Mouse (Mus musculus): ENCODE data around the gene Lnpk. TPM values are rescaled to one million over a fixed set of nuclear protein-coding genes. Genes with fewer than 3 reads are reported as not detected.

The Lnpk gene
- polyA plus RNA-seq, 1 experiment from 2014 or later: 21.6 TPM

DNA sequence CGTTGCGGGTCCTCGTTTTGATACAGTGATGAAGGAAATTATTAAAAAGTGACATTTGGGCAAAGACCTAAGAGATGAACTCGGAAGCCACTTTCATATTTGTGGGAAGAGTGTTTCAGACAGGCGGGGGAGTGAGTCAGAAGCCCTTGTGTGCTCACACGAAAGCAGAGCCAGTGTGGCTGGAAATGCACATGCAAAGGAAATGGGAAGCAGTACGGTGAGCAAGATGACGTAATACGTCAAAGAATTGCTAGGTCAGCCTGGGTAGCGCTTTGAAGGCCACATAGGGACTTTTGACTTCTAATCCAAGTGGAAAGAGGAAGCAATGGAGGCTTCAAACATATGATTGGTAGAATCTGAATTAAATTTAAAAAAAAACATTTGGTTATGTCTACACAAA lies 96.6 kb downstream of the Lnpk start:
- H3K27ac ChIP-seq: no peak overlapping the region
- H3K4me2 ChIP-seq: no peak overlapping the region
- H3K4me3 ChIP-seq (replicated peaks): no peak overlapping the region
- H3K9me3 ChIP-seq (replicated peaks): no peaks in the 10 kb centered on the region
- no peaks in the 10 kb centered on the region for H3K36me3 ChIP-seq
- H3K27me3 ChIP-seq: no peaks in the 10 kb centered on the region
- H3K9ac ChIP-seq: no peak overlapping the region
- WGBS: 89% methylated on average over 10 of the region's 10 CpGs
- H3K4me1 ChIP-seq: no peaks in the 10 kb centered on the region
- no peak for ATAC-seq (replicated peaks; ENCODE audit: low FRiP score)

DNA sequence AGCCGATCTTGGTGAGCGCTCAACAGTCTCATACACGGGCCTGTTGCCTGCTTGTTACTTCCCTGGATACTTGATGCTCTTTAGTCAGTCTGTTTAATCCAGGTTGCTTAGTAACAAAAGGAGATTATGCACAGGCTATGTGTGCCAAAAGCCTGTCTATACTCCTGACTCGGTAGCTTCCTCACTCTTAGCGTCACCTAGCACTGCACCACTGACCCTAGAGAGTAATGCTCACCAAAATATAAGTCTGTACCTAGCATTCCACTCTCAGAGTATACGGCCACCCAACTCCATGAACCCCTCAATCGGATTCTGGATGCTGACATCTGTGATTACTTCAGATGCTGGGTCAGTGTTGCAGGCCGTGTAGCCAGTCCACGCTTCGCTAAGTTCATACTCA lies 97.1 kb downstream of the Lnpk start:
- no peaks in the 10 kb centered on the region for H3K36me3 ChIP-seq
- no peaks in the 10 kb centered on the region for H3K27me3 ChIP-seq
- no peaks in the 10 kb centered on the region for H3K9me3 ChIP-seq (replicated peaks)
- no peak overlapping the region for H3K9ac ChIP-seq
- no peaks in the 10 kb centered on the region for H3K4me1 ChIP-seq
- WGBS: 86% methylated on average over 10 of the region's 10 CpGs
- H3K4me3 ChIP-seq (replicated peaks): no peak overlapping the region
- no peak overlapping the region for H3K27ac ChIP-seq
- no peak for ATAC-seq (replicated peaks; ENCODE audit: low FRiP score)
- no peak overlapping the region for H3K4me2 ChIP-seq

Other genes starting within 250 kb of the Lnpk start
- gene Evx2, start 80.1 kb upstream of the Lnpk start, polyA plus RNA-seq (2015; fragmentation: Nextera tagmentation; extraction: Ambion mirVana): not detected in 2 replicates
- 0.23 and 0.95 TPM in 2 replicates for gene Hoxd13, start 88.9 kb upstream of the Lnpk start, polyA plus RNA-seq (2015; fragmentation: Nextera tagmentation; extraction: Ambion mirVana)
- 5.4 and 6.4 TPM in 2 replicates for gene Hoxd12, start 95.6 kb upstream of the Lnpk start, polyA plus RNA-seq (2015; fragmentation: Nextera tagmentation; extraction: Ambion mirVana)
- 25.1 and 26.3 TPM in 2 replicates for gene Hoxd11, start 100.1 kb upstream of the Lnpk start, polyA plus RNA-seq (2015; fragmentation: Nextera tagmentation; extraction: Ambion mirVana)
- 33.6 and 36.6 TPM in 2 replicates for gene Hoxd10, start 112.5 kb upstream of the Lnpk start, polyA plus RNA-seq (2015; fragmentation: Nextera tagmentation; extraction: Ambion mirVana)
- 38.1 and 40.7 TPM in 2 replicates for gene Hoxd9, start 118.3 kb upstream of the Lnpk start, polyA plus RNA-seq (2015; fragmentation: Nextera tagmentation; extraction: Ambion mirVana)
- gene Hoxd8, start 125.2 kb upstream of the Lnpk start, polyA plus RNA-seq (2015; fragmentation: Nextera tagmentation; extraction: Ambion mirVana): 36.4 and 40.8 TPM in 2 replicates
- 15.2 and 15.9 TPM in 2 replicates for gene Hoxd3, start 132.5 kb upstream of the Lnpk start, polyA plus RNA-seq (2015; fragmentation: Nextera tagmentation; extraction: Ambion mirVana)
- gene Hoxd4, start 132.5 kb upstream of the Lnpk start, polyA plus RNA-seq (2015; fragmentation: Nextera tagmentation; extraction: Ambion mirVana): 5.6 and 5.8 TPM in 2 replicates
- gene Gm28230, start 147.3 kb upstream of the Lnpk start, polyA plus RNA-seq (2015; fragmentation: Nextera tagmentation; extraction: Ambion mirVana): 1.7 and 2.3 TPM in 2 replicates
- gene Hoxd1, start 183.5 kb upstream of the Lnpk start, polyA plus RNA-seq (2015; fragmentation: Nextera tagmentation; extraction: Ambion mirVana): 1.2 and 1.5 TPM in 2 replicates
- gene Mtx2, start 246.4 kb upstream of the Lnpk start, polyA plus RNA-seq (2015; fragmentation: Nextera tagmentation; extraction: Ambion mirVana): 137 and 151 TPM in 2 replicates

Measured in kidney, embryonic 15.5 days (tissue).